Mouse (Mus musculus): ENCODE results near the gene Hoxd12. TPM values are rescaled to one million over a fixed set of nuclear protein-coding genes. Genes with fewer than 3 reads are reported as not detected.

The Hoxd12 gene
- polyA plus RNA-seq, 1 experiment, result 3.7 TPM

GRCm38 (mm10) chr2:74726551-74726950 lies 51.7 kb downstream of the Hoxd12 start, which contains the start of gene Gm28230:
Gm28230 (plus strand) TSS chr2:74726728.
- H3K27ac ChIP-seq (ENCODE audit: insufficient read depth, low read length), result no peak within 1 kb of the TSS
- no peak within 1 kb of the TSS; the same call in 1 of the 2 replicates for H3K4me3 ChIP-seq (ENCODE audit: insufficient read depth, low read length)
- no peak for TF ChIP-seq POLR2A (IDR thresholded peaks at IDR 0.05; ENCODE audit: low read depth, low read length)
- TF ChIP-seq CTCF (IDR thresholded peaks at IDR 0.05; ENCODE audit: borderline replicate concordance, insufficient read depth, low read length), result no peak
- no peaks in the 10 kb centered on the region for H3K4me1 ChIP-seq (ENCODE audit: control insufficient read depth, insufficient read depth, low read length)

DNA sequence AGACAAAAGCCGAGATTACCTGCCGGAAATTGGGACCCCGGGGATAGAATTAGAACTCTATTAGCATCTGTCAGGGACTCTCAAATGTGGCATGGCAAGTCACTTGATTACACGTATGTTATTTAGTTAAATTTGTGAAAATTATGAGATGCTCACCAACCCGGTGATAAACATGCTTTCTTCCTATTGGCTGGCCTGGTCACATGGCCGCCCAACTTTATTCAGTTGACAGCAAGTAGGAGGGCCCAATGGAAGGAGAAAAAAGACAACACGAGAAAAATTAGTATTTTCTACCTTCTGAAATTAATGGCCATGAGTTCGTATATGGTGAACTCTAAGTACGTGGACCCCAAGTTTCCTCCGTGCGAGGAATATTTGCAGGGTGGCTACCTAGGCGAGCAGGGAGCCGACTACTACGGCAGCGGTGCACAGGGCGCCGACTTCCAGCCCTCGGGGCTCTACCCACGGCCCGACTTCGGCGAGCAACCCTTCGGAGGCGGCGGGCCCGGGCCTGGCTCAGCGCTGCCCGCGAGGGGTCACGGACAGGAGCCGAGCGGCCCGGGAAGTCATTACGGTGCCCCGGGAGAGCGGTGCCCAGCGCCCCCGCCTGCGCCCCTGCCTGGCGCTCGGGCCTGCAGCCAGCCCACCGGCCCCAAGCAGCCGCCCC lies 52.3 kb downstream of the Hoxd12 start:
- H3K27ac ChIP-seq (ENCODE audit: insufficient read depth, low read length), result no peak overlapping the region
- TF ChIP-seq CTCF (IDR thresholded peaks at IDR 0.05; ENCODE audit: borderline replicate concordance, insufficient read depth, low read length) (no peak), POLR2A (IDR thresholded peaks at IDR 0.05; ENCODE audit: low read depth, low read length) (no peak)
- H3K4me3 ChIP-seq (ENCODE audit: insufficient read depth, low read length), result no peak overlapping the region; the same call in 1 of the 2 replicates
- H3K4me1 ChIP-seq (ENCODE audit: control insufficient read depth, insufficient read depth, low read length), result no peaks in the 10 kb centered on the region

Other genes with a start within 250 kb of the Hoxd12 start
- 29.4 and 46.3 TPM in 2 replicates for gene Lnpk, start 95.6 kb upstream of the Hoxd12 start, polyA plus RNA-seq (2011; ENCODE audit: insufficient read length, low read depth, missing spikeins)
- gene Evx2, start 15.5 kb upstream of the Hoxd12 start, polyA plus RNA-seq (2011; ENCODE audit: insufficient read length, low read depth, missing spikeins), result 0.35 and 0.74 TPM in 2 replicates
- gene Hoxd13, start 6.7 kb upstream of the Hoxd12 start, polyA plus RNA-seq (2011; ENCODE audit: insufficient read length, low read depth, missing spikeins), result 17.0 and 20.1 TPM in 2 replicates
- gene Hoxd11, start 4.5 kb downstream of the Hoxd12 start, polyA plus RNA-seq (2011; ENCODE audit: insufficient read length, low read depth, missing spikeins), result 2.8 and 3.8 TPM in 2 replicates
- gene Hoxd10, start 16.9 kb downstream of the Hoxd12 start, polyA plus RNA-seq (2011; ENCODE audit: insufficient read length, low read depth, missing spikeins), result 3.7 and 4.4 TPM in 2 replicates
- 2.1 and 3.5 TPM in 2 replicates for gene Hoxd9, start 22.7 kb downstream of the Hoxd12 start, polyA plus RNA-seq (2011; ENCODE audit: insufficient read length, low read depth, missing spikeins)
- gene Hoxd8, start 29.6 kb downstream of the Hoxd12 start, polyA plus RNA-seq (2011; ENCODE audit: insufficient read length, low read depth, missing spikeins), result 9.9 and 16.5 TPM in 2 replicates
- 2.7 and 3.3 TPM in 2 replicates for gene Hoxd3, start 36.9 kb downstream of the Hoxd12 start, polyA plus RNA-seq (2011; ENCODE audit: insufficient read length, low read depth, missing spikeins)
- 4.1 and 6.7 TPM in 2 replicates for gene Hoxd4, start 36.9 kb downstream of the Hoxd12 start, polyA plus RNA-seq (2011; ENCODE audit: insufficient read length, low read depth, missing spikeins)
- 0.70 and 1.4 TPM in 2 replicates for gene Gm28230, start 51.7 kb downstream of the Hoxd12 start, polyA plus RNA-seq (2011; ENCODE audit: insufficient read length, low read depth, missing spikeins)
- 0.46 TPM in 1 of 2 replicates, not detected in the other for gene Hoxd1, start 88.0 kb downstream of the Hoxd12 start, polyA plus RNA-seq (2011; ENCODE audit: insufficient read length, low read depth, missing spikeins)
- gene Mtx2, start 150.8 kb downstream of the Hoxd12 start, polyA plus RNA-seq (2011; ENCODE audit: insufficient read length, low read depth, missing spikeins), result 79.5 and 91.0 TPM in 2 replicates